Mouse (Mus musculus) embryonic facial prominence, embryonic 15.5 days (tissue): ENCODE measurements at regions not wholly inside any gene's neighbourhood (a gene's known extent, or its start where the extent isn't known, plus 50 kb on each side); places are given as distances from the start of the nearest gene placed in this dataset.
A peak's percentile ranks its signal among the peaks of the same experiment; 100 is the strongest.
"Not testable (repeated sequence)": the region's sequence is repeated elsewhere in the genome, so short reads cannot be mapped to it uniquely, and the experiment has no call there.

Source experiments
- ATAC-seq: fragments of 200-750 bp; cut with Nextera tagmentation; 2 replicates; pipeline ENCODE4 v1.8.0; 2017; ENCODE audit warnings: low read depth, moderate TSS enrichment; ENCODE audit not compliant: insufficient number of reproducible peaks, low FRiP score, low TSS enrichment
- H3K27ac ChIP-seq: fragments of 300-500 bp; sonication (generic); replicated peaks from 2 replicates; pipeline ENCODE4 v1.5.1; 2015; ENCODE audit warnings: mild to moderate bottlenecking, inconsistent platforms
- H3K27me3 ChIP-seq: fragments of 300-500 bp; sonication (generic); 2 replicates; pipeline ENCODE4 v1.6.1; 2015; ENCODE audit warnings: inconsistent platforms
- H3K36me3 ChIP-seq: fragments of 300-500 bp; sonication (generic); 2 replicates; pipeline ENCODE4 v1.6.1; 2015; ENCODE audit warnings: mild to moderate bottlenecking, inconsistent platforms
- H3K4me1 ChIP-seq: fragments of 300-500 bp; sonication (generic); 2 replicates; pipeline ENCODE4 v1.6.1; 2015; ENCODE audit warnings: inconsistent platforms
- H3K4me2 ChIP-seq: fragments of 300-500 bp; sonication (generic); replicated peaks from 2 replicates; pipeline ENCODE4 v1.6.1; 2015; ENCODE audit warnings: mild to moderate bottlenecking, inconsistent platforms
- H3K4me3 ChIP-seq: fragments of 300-500 bp; sonication (generic); replicated peaks from 2 replicates; pipeline ENCODE4 v1.5.1; 2015; ENCODE audit warnings: mild to moderate bottlenecking, inconsistent platforms
- H3K9ac ChIP-seq: fragments of 300-500 bp; sonication (generic); 2 replicates; pipeline ENCODE4 v1.6.1; 2015; ENCODE audit warnings: inconsistent platforms
- H3K9me3 ChIP-seq: fragments of 300-500 bp; sonication (generic); replicated peaks from 2 replicates; pipeline ENCODE4 v1.6.1; 2016; ENCODE audit warnings: inconsistent platforms
- WGBS: fragments of 180-500 bp; shearing (Covaris S2); methylation state at CpG from one replicate; pipeline ENCODE4 v1.1.7; 2015; 5-methylcytosine and 5-hydroxymethylcytosine counted together

GRCm38 (mm10) chr7:138005806-138006205 is 391.7 kb downstream of the Tcerg1l start:
- H3K9me3 ChIP-seq, result no peaks in the 10 kb centered on the region
- no peaks in the 10 kb centered on the region for H3K36me3 ChIP-seq
- no peak overlapping the region for H3K4me3 ChIP-seq
- H3K4me2 ChIP-seq, result no peak overlapping the region
- H3K27ac ChIP-seq, result no peak overlapping the region
- 32% methylated on average over 3 of the region's 3 CpGs for WGBS
- no peaks in the 10 kb centered on the region for H3K27me3 ChIP-seq
- no peak for ATAC-seq
- H3K4me1 ChIP-seq, result no peaks in the 10 kb centered on the region
- no peak overlapping the region for H3K9ac ChIP-seq

GRCm38 (mm10) chr7:138006971-138007370 is 390.6 kb downstream of the Tcerg1l start:
- Histone ChIP-seq H3K27ac (no peak overlapping the region), H3K4me3 (no peak overlapping the region), H3K4me2 (no peak overlapping the region), H3K9ac (no peak overlapping the region), H3K36me3 (no peaks in the 10 kb centered on the region), H3K27me3 (no peaks in the 10 kb centered on the region), H3K9me3 (no peaks in the 10 kb centered on the region), H3K4me1 (no peaks in the 10 kb centered on the region)
- WGBS, result 45% methylated on average over 3 of the region's 3 CpGs
- no peak for ATAC-seq

GRCm38 (mm10) chr7:138008601-138009000 is 388.9 kb downstream of the Tcerg1l start:
- Histone ChIP-seq H3K4me1 (no peaks in the 10 kb centered on the region), H3K27ac (no peak overlapping the region), H3K36me3 (no peaks in the 10 kb centered on the region), H3K4me3 (no peak overlapping the region), H3K27me3 (no peaks in the 10 kb centered on the region), H3K4me2 (no peak overlapping the region), H3K9me3 (no peaks in the 10 kb centered on the region), H3K9ac (no peak overlapping the region)
- WGBS, result 27% methylated on average over 3 of the region's 3 CpGs
- no peak for ATAC-seq

DNA sequence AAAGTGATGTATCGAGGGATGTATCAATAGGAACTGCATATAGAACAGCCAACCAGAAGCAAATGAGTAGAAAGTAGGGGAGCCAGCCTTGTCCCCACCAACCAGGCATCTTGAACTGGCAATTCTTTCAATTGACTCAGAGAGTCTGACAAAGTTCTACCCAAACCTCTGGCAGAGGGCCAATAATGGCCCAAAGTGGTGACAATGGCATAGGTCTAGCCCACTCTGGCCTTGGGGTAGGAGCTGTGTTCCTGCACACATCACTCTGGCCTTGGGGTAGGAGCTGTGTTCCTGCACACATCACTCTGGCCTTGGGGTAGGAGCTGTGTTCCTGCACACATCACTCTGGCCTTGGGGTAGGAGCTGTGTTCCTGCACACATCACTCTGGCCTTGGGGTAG is 373.5 kb downstream of the Tcerg1l start:
- H3K4me2 ChIP-seq, H3K27me3 ChIP-seq, H3K4me1 ChIP-seq, H3K9me3 ChIP-seq, H3K36me3 ChIP-seq, H3K9ac ChIP-seq, ATAC-seq, H3K4me3 ChIP-seq, H3K27ac ChIP-seq: not testable (repeated sequence)
- WGBS, result 96% methylated on average over 1 of the region's 1 CpGs

GRCm38 (mm10) chr7:138051696-138052095 is 345.8 kb downstream of the Tcerg1l start:
- no peak for ATAC-seq
- Histone ChIP-seq H3K4me1 (no peaks in the 10 kb centered on the region), H3K27me3 (0 out of 2 replicates have a peak, but pooled peaks cover 3% of the 10 kb centered on the region), H3K4me2 (no peak overlapping the region), H3K4me3 (no peak overlapping the region), H3K9ac (no peak overlapping the region), H3K36me3 (no peaks in the 10 kb centered on the region), H3K9me3 (no peaks in the 10 kb centered on the region), H3K27ac (no peak overlapping the region)
- WGBS, result 63% methylated on average over 2 of the region's 2 CpGs

DNA sequence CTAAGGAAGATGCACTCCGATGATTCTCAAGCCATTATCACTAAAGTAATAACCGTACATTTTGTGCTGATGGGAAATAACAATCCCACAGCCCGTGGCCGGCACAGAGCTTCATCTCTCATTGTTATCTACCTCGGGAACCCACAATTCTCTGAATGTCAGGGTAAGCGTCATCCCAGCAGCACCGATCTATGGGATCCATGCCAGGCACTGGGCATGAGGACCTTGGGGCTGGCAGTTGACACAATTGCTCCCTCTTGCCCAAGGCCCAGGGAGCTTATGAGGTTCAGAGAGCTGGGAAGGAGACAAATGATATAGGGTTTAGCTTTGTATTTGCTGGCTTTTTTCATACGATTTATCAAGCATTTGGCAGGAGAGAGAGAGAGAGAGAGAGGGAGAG is 342.8 kb downstream of the Tcerg1l start:
- Histone ChIP-seq H3K4me2 (no peak overlapping the region), H3K4me3 (no peak overlapping the region), H3K27me3 (no peaks in the 10 kb centered on the region), H3K9ac (no peak overlapping the region), H3K36me3 (no peaks in the 10 kb centered on the region), H3K4me1 (no peaks in the 10 kb centered on the region), H3K27ac (no peak overlapping the region), H3K9me3 (no peaks in the 10 kb centered on the region)
- 85% methylated on average over 8 of the region's 8 CpGs for WGBS
- ATAC-seq, result no peak

DNA sequence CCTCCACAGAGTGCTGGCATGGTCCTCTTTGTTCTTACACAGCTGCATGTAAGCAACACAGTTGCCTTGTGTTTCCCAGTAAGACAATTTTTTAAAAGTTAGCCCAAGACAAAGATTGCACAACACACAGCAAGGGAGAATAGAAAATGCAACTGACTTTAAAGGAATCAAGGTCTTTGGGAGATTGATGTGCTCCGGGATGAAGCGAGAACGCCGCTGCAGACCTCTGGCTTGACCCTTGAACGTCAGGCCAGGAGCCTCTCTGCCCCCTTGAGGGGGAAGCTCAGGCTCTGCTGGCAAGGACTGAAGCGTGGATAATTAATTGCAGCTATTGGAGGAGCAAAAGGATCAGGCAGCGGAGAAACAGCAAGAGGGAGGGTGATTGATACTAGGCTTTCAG is 336.4 kb downstream of the Tcerg1l start:
- Histone ChIP-seq H3K4me3 (no peak overlapping the region), H3K9ac (no peak overlapping the region), H3K27me3 (no peaks in the 10 kb centered on the region), H3K4me2 (no peak overlapping the region), H3K36me3 (no peaks in the 10 kb centered on the region), H3K4me1 (peaks cover 3% of the 10 kb centered on the region; the same call in 1 of the 2 replicates), H3K27ac (no peak overlapping the region), H3K9me3 (no peaks in the 10 kb centered on the region)
- no peak for ATAC-seq
- 21% methylated on average over 7 of the region's 7 CpGs for WGBS

DNA sequence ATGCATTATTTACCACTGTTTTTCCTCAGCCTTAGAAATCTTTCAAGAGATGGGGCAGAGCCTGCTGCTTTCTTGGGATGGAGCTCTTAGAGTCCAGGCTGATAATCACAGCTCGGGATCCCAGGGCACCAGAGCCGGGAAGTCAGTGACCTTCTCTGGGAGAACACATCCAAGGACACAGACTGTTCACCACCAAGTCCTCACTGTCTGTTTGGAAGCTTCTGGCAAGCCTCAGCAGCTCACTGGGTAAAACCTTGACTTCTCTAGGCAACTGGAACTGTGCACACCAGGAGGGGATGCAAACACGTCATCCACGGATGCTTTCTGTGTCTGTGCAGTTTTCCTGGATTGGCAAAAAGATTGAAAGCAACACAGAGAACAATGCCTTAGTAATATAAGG is 330.6 kb downstream of the Tcerg1l start:
- Histone ChIP-seq H3K4me2 (no peak overlapping the region), H3K4me1 (no peaks in the 10 kb centered on the region), H3K36me3 (no peaks in the 10 kb centered on the region), H3K9me3 (no peaks in the 10 kb centered on the region), H3K9ac (no peak overlapping the region), H3K27me3 (no peaks in the 10 kb centered on the region), H3K4me3 (no peak overlapping the region), H3K27ac (no peak overlapping the region)
- no peak for ATAC-seq
- 74% methylated on average over 4 of the region's 4 CpGs for WGBS

GRCm38 (mm10) chr7:138075231-138075630 is 322.3 kb downstream of the Tcerg1l start:
- Histone ChIP-seq H3K9ac (no peak overlapping the region), H3K4me2 (no peak overlapping the region), H3K27ac (no peak overlapping the region), H3K9me3 (no peaks in the 10 kb centered on the region), H3K36me3 (no peaks in the 10 kb centered on the region), H3K4me3 (no peak overlapping the region), H3K27me3 (no peaks in the 10 kb centered on the region), H3K4me1 (no peaks in the 10 kb centered on the region)
- 58% methylated on average over 3 of the region's 3 CpGs for WGBS
- no peak for ATAC-seq

- peak; percentile 69; the same call in 1 of the 2 replicates for ATAC-seq
- WGBS, result 22% methylated on average over 5 of the region's 5 CpGs
- no peak overlapping the region for H3K4me3 ChIP-seq
These were observed 313.6 kb downstream of the Tcerg1l start for GRCm38 (mm10) chr7:138083980-138084379.

GRCm38 (mm10) chr7:138107471-138108210 is 289.9 kb downstream of the Tcerg1l start:
- no peak overlapping the region for H3K9ac ChIP-seq
- no peak overlapping the region for H3K4me3 ChIP-seq
- 53% methylated on average over 7 of the region's 7 CpGs for WGBS
- no peaks in the 10 kb centered on the region for H3K4me1 ChIP-seq
- ATAC-seq, result no peak
- H3K9me3 ChIP-seq, result no peaks in the 10 kb centered on the region
- no peaks in the 10 kb centered on the region for H3K27me3 ChIP-seq
- H3K27ac ChIP-seq, result no peak overlapping the region
- no peaks in the 10 kb centered on the region for H3K36me3 ChIP-seq
- no peak overlapping the region for H3K4me2 ChIP-seq

More at GRCm38 (mm10) chr7:138083980-138084379, 313.6 kb downstream of the Tcerg1l start:
- Histone ChIP-seq H3K4me1 (no peaks in the 10 kb centered on the region), H3K9ac (no peak overlapping the region), H3K27ac (no peak overlapping the region), H3K9me3 (no peaks in the 10 kb centered on the region), H3K36me3 (no peaks in the 10 kb centered on the region), H3K27me3 (no peaks in the 10 kb centered on the region), H3K4me2 (no peak overlapping the region)

- Histone ChIP-seq H3K9me3 (no peaks in the 10 kb centered on the region), H3K4me2 (no peak overlapping the region), H3K9ac (no peak overlapping the region), H3K36me3 (no peaks in the 10 kb centered on the region), H3K27ac (no peak overlapping the region), H3K4me1 (no peaks in the 10 kb centered on the region), H3K4me3 (no peak overlapping the region), H3K27me3 (0 out of 2 replicates have a peak, but pooled peaks cover 4% of the 10 kb centered on the region)
- 44% methylated on average over 4 of the region's 4 CpGs for WGBS
- ATAC-seq, result no peak
These were observed 276.0 kb downstream of the Tcerg1l start for GRCm38 (mm10) chr7:138121497-138121896.
